Mouse (Mus musculus) embryonic facial prominence, embryonic 12.5 days (tissue): ENCODE results near the gene 1700022I11Rik. TPM values are rescaled to one million over a fixed set of nuclear protein-coding genes. Genes with fewer than 3 reads are reported as not detected.
"Not testable (repeated sequence)": the region's sequence is repeated elsewhere in the genome, so short reads cannot be mapped to it uniquely, and the experiment has no call there.

Experiments used
- ATAC-seq: fragments of 200-750 bp; cut with Nextera tagmentation; 2 replicates; pipeline ENCODE4 v1.8.0; 2017; ENCODE audit not compliant: insufficient number of reproducible peaks, insufficient read depth, low FRiP score, low TSS enrichment
- H3K27ac ChIP-seq: fragments of 300-500 bp; sonication (generic); 2 replicates; pipeline ENCODE4 v1.5.1; 2016; ENCODE audit warnings: mild to moderate bottlenecking
- H3K27me3 ChIP-seq: fragments of 300-500 bp; sonication (generic); 2 replicates; pipeline ENCODE4 v1.6.1; 2016; ENCODE audit warnings: mild to moderate bottlenecking, moderate library complexity
- H3K36me3 ChIP-seq: fragments of 300-500 bp; sonication (generic); 2 replicates; pipeline ENCODE4 v1.6.1; 2016; ENCODE audit warnings: mild to moderate bottlenecking
- H3K4me1 ChIP-seq: fragments of 300-500 bp; sonication (generic); 2 replicates; pipeline ENCODE4 v1.6.1; 2016
- H3K4me2 ChIP-seq: fragments of 300-500 bp; sonication (generic); replicated peaks from 2 replicates; pipeline ENCODE4 v1.6.1; 2016; ENCODE audit warnings: mild to moderate bottlenecking, moderate library complexity
- H3K4me3 ChIP-seq: fragments of 300-500 bp; sonication (generic); 2 replicates; pipeline ENCODE4 v1.5.1; 2016; ENCODE audit warnings: mild to moderate bottlenecking
- H3K9ac ChIP-seq: fragments of 300-500 bp; sonication (generic); 2 replicates; pipeline ENCODE4 v1.6.1; 2016; ENCODE audit warnings: mild to moderate bottlenecking, moderate library complexity
- H3K9me3 ChIP-seq: fragments of 300-500 bp; sonication (generic); 2 replicates; pipeline ENCODE4 v1.6.1; 2016; ENCODE audit warnings: mild to moderate bottlenecking, moderate library complexity
- WGBS: fragments of 180-500 bp; shearing (Covaris S2); methylation state at CpG from one replicate; pipeline ENCODE4 v1.1.7; 2016; 5-methylcytosine and 5-hydroxymethylcytosine counted together
- polyA plus RNA-seq: library from polyadenylated mRNA; unstranded; fragments of >200 nt; fragmentation: Nextera tagmentation; extraction: Ambion mirVana; gene quantifications from 2 replicates; pipeline ENCODE4 v1.2.1, GENCODE M21; 2016

1700022I11Rik gene
- polyA plus RNA-seq, 1 experiment from 2014 or later = 0.70 TPM

GRCm38 (mm10) chr4:42973868-42974267 is 4.5 kb downstream of the 1700022I11Rik start:
- 81% methylated on average over 5 of the region's 5 CpGs for WGBS
- no peaks in the 10 kb centered on the region for H3K4me1 ChIP-seq
- H3K4me3 ChIP-seq = no peak overlapping the region
- no peak overlapping the region for H3K9ac ChIP-seq
- ATAC-seq = no peak
- peaks cover 21% of the 10 kb centered on the region for H3K36me3 ChIP-seq
- H3K27me3 ChIP-seq = no peaks in the 10 kb centered on the region
- H3K27ac ChIP-seq = no peak overlapping the region
- H3K9me3 ChIP-seq = no peaks in the 10 kb centered on the region
- no peak overlapping the region for H3K4me2 ChIP-seq

- no peaks in the 10 kb centered on the region for H3K4me1 ChIP-seq
- no peaks in the 10 kb centered on the region for H3K9me3 ChIP-seq
- H3K36me3 ChIP-seq = peaks cover 53% of the 10 kb centered on the region
- H3K4me2 ChIP-seq = no peak overlapping the region
- no peak overlapping the region for H3K27ac ChIP-seq
- 91% methylated on average over 4 of the region's 4 CpGs for WGBS
- ATAC-seq = no peak
- no peak overlapping the region for H3K4me3 ChIP-seq
- H3K27me3 ChIP-seq = no peaks in the 10 kb centered on the region
- H3K9ac ChIP-seq = no peak overlapping the region
Measured at GRCm38 (mm10) chr4:42978062-42978461, 8.7 kb downstream of the 1700022I11Rik start.

GRCm38 (mm10) chr4:42980467-42980866 is 11.1 kb downstream of the 1700022I11Rik start:
- not testable (repeated sequence) for H3K4me1 ChIP-seq, H3K4me3 ChIP-seq, H3K9me3 ChIP-seq, H3K27ac ChIP-seq, H3K4me2 ChIP-seq, H3K9ac ChIP-seq, H3K27me3 ChIP-seq
- ATAC-seq = 0 out of 2 replicates have a peak, but pooled peaks have one; percentile 41
- H3K36me3 ChIP-seq = peaks cover 75% of the 10 kb centered on the region
- WGBS = 91% methylated on average over 8 of the region's 8 CpGs

GRCm38 (mm10) chr4:42988296-42988695 is 18.9 kb downstream of the 1700022I11Rik start:
- Histone ChIP-seq H3K4me2 (no peak overlapping the region), H3K4me3 (no peak overlapping the region), H3K9ac (no peak overlapping the region), H3K27ac (no peak overlapping the region), H3K4me1 (no peaks in the 10 kb centered on the region), H3K9me3 (no peaks in the 10 kb centered on the region), H3K36me3 (peaks cover 93% of the 10 kb centered on the region), H3K27me3 (no peaks in the 10 kb centered on the region)
- 60% methylated on average over 1 of the region's 1 CpGs for WGBS
- ATAC-seq = no peak

- WGBS = 63% methylated on average over 2 of the region's 2 CpGs
- Histone ChIP-seq H3K4me1 (peaks cover 16% of the 10 kb centered on the region), H3K9ac (0 out of 2 replicates have a peak overlapping the region, but pooled peaks have one; percentile 98), H3K27me3 (no peaks in the 10 kb centered on the region), H3K4me2 (peak overlapping the region; percentile 89), H3K36me3 (peaks cover 34% of the 10 kb centered on the region), H3K4me3 (peak overlapping the region; percentile 94; the same call in 1 of the 2 replicates), H3K27ac (no peak overlapping the region), H3K9me3 (no peaks in the 10 kb centered on the region)
- ATAC-seq = no peak
Measured at GRCm38 (mm10) chr4:42998022-42998421, 28.6 kb downstream of the 1700022I11Rik start.

- Histone ChIP-seq H3K4me3 (peak overlapping the region; percentile 94), H3K27ac (peak overlapping the region; percentile 100), H3K9me3 (no peaks in the 10 kb centered on the region), H3K36me3 (peaks cover 21% of the 10 kb centered on the region), H3K4me1 (peaks cover 16% of the 10 kb centered on the region), H3K9ac (peak overlapping the region; percentile 98), H3K27me3 (no peaks in the 10 kb centered on the region), H3K4me2 (peak overlapping the region; percentile 89)
- WGBS = under 1% methylated on average over 51 of the region's 51 CpGs
- peak; percentile 75 for ATAC-seq
Measured at GRCm38 (mm10) chr4:42999451-43000140, 30.2 kb downstream of the 1700022I11Rik start.

GRCm38 (mm10) chr4:43000141-43000986 is 31.0 kb downstream of the 1700022I11Rik start, which contains the start of gene Vcp:
TSS of gene Vcp (minus strand) at chr4:43000507.
- H3K9ac ChIP-seq = peak within 1 kb of the TSS; percentile 98

GRCm38 (mm10) chr4:43001272-43001671 is 31.9 kb downstream of the 1700022I11Rik start:
- peaks cover 16% of the 10 kb centered on the region for H3K4me1 ChIP-seq
- H3K36me3 ChIP-seq = peaks cover 16% of the 10 kb centered on the region; the same call in 1 of the 2 replicates
- H3K4me2 ChIP-seq = no peak overlapping the region
- no peaks in the 10 kb centered on the region for H3K27me3 ChIP-seq
- peak overlapping the region; percentile 90; the same call in 1 of the 2 replicates for H3K27ac ChIP-seq
- no peak overlapping the region for H3K4me3 ChIP-seq
- H3K9ac ChIP-seq = no peak overlapping the region
- ATAC-seq = no peak
- no peaks in the 10 kb centered on the region for H3K9me3 ChIP-seq
- 90% methylated on average over 2 of the region's 2 CpGs for WGBS

More at GRCm38 (mm10) chr4:43000141-43000986, 31.0 kb downstream of the 1700022I11Rik start, which contains the start of gene Vcp:
- Histone ChIP-seq H3K4me2 (peak within 1 kb of the TSS; percentile 89), H3K4me1 (peaks cover 16% of the 10 kb centered on the region), H3K4me3 (peak within 1 kb of the TSS; percentile 94), H3K27ac (peak within 1 kb of the TSS; percentile 100), H3K36me3 (peaks cover 18% of the 10 kb centered on the region)
- peak; percentile 96 for ATAC-seq
- H3K9me3 ChIP-seq, H3K27me3 ChIP-seq: not testable (repeated sequence)
- 1% methylated on average over 52 of the region's 56 CpGs for WGBS

- Histone ChIP-seq H3K36me3 (peaks cover 17% of the 10 kb centered on the region; the same call in 1 of the 2 replicates), H3K4me2 (no peak overlapping the region), H3K4me1 (peaks cover 12% of the 10 kb centered on the region), H3K4me3 (no peak overlapping the region), H3K27ac (no peak overlapping the region), H3K9ac (no peak overlapping the region), H3K27me3 (no peaks in the 10 kb centered on the region), H3K9me3 (no peaks in the 10 kb centered on the region)
- WGBS = 78% methylated on average over 12 of the region's 12 CpGs
- ATAC-seq = no peak
Measured at GRCm38 (mm10) chr4:43002756-43003439, 33.5 kb downstream of the 1700022I11Rik start.

- Histone ChIP-seq H3K4me2 (no peak overlapping the region), H3K4me1 (peaks cover 8% of the 10 kb centered on the region), H3K9me3 (no peaks in the 10 kb centered on the region), H3K36me3 (peaks cover 17% of the 10 kb centered on the region; the same call in 1 of the 2 replicates), H3K4me3 (no peak overlapping the region), H3K9ac (no peak overlapping the region), H3K27me3 (no peaks in the 10 kb centered on the region), H3K27ac (no peak overlapping the region)
- no peak for ATAC-seq
- 93% methylated on average over 3 of the region's 3 CpGs for WGBS
Measured at GRCm38 (mm10) chr4:43004951-43005350, 35.5 kb downstream of the 1700022I11Rik start.

GRCm38 (mm10) chr4:43005765-43006164 is 36.4 kb downstream of the 1700022I11Rik start:
- WGBS = 70% methylated on average over 2 of the region's 2 CpGs
- no peaks in the 10 kb centered on the region for H3K9me3 ChIP-seq
- H3K36me3 ChIP-seq = peaks cover 17% of the 10 kb centered on the region; the same call in 1 of the 2 replicates
- no peaks in the 10 kb centered on the region for H3K27me3 ChIP-seq
- no peak overlapping the region for H3K9ac ChIP-seq
- ATAC-seq = no peak
- H3K4me1 ChIP-seq = peaks cover 8% of the 10 kb centered on the region
- H3K4me3 ChIP-seq = no peak overlapping the region
- no peak overlapping the region for H3K4me2 ChIP-seq
- H3K27ac ChIP-seq = no peak overlapping the region
